Mouse (Mus musculus): ENCODE measurements around the gene Polg.
A peak's percentile ranks its signal among the peaks of the same experiment; 100 is the strongest.

Polg gene

DNA sequence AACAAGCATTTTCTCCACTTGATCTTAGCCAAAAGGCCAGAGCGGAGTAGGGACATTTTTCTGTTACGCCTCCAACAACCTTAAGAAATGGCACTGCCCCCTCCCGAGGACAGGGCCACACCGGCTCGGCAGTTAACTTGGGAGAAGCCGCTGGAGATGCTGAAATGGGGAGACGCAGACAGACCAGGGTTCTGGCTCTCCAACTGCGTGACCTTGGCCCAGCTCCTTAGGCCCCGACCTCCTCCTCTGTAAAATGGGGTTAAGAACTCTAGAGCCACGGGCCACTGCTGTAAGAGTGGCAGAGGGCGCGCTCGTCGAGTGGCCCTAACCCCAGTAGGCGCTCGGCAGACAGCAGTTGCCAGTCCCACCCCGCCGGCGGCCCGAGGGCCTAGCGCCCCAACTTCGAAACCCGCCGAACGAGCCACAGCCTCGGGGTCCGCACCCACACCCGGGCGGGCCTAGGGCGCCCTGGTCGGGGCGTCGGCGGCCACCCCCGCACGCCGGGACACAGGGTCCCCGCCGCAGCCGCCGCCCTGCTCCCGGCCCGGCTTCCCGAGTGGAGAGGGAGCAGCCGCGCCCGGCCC lies 609 bp downstream of the Polg start:
- DNase-seq (ENCODE audit: low read depth, low spot score): peak; percentile 20

DNA sequence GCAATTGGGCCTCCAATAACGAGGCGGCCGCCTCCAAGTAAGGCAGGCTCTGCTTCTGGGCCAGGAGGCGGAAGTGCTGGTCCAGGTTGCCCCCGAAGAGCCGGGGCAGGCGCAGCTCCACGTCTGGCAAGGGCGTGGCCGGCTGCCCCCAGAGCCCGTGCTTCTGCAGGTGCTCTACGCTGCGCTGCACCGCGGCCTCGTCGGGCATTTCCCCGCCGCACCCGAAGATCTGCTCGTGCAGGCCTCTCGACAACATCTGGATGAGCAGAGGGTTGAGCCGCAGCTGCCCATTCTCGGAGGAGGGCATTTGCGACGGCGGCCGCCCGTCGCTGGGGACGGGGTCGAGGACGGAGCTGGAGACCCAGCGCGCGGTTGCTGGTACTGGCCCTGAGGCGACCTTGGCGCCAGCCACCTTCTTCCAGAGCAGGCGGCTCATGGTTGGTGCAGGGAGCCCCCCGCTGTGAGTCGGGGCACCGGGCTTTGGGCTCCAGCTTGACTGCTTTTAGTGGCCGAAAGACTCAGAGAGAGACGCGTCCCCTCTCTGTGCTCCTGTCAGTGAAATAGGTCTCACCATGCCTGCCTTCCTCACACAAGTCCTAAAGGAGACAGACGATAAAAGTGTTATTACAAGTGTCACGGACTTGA lies 1.3 kb downstream of the Polg start:
- DNase-seq (ENCODE audit: low read depth, low spot score): no peak

- DNase-seq (ENCODE audit: low read depth, low spot score): no peak
Measured at GRCm38 (mm10) chr7:79463376-79464077, 2.6 kb downstream of the Polg start.

- DNase-seq (ENCODE audit: low read depth, low spot score): no peak
Measured at GRCm38 (mm10) chr7:79461721-79462120, 4.4 kb downstream of the Polg start.

DNA sequence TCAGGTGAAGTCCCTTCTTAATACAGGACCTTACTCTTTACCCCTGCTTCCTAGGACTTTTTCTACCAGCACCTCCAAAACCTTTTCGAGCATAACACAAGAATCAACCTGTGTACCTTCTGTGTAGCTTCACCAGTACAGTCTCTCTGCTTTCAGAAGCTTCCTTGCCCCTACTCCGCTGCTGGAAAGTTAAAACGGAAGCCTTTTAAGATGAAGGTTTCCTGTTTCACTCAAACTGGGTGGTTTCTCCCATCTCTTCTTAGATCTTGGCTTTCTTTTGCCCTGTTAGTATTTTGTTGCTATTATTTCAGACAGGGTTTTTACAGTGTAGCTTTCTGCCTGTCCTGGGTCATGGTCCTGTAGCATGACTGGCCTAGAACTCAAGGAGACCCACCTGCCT lies 18.7 kb downstream of the Polg start:
- DNase-seq (ENCODE audit: low read depth, low spot score): no peak

GRCm38 (mm10) chr7:79447048-79447447 lies 19.1 kb downstream of the Polg start:
- DNase-seq (ENCODE audit: low read depth, low spot score): no peak

DNA sequence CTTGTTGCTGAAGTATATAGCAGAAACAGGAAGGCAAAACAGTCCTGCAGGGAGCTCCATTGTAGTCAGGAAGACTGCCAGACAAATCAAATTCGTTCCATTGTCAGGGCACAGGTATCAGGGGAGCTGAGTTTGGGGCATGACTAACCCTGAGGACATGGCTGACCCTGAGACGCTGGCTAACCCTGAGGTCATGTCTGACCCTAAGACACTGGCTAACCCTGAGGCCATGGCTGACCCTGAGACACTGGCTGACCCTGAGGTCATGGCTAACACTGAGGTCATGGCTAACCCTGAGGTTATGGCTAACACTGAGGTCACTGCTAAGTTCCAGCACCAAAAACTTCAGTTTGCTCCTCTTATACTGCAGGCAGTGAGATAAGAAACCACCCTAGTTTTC lies 26.1 kb downstream of the Polg start:
- no peak for DNase-seq (ENCODE audit: low read depth, low spot score)

DNA sequence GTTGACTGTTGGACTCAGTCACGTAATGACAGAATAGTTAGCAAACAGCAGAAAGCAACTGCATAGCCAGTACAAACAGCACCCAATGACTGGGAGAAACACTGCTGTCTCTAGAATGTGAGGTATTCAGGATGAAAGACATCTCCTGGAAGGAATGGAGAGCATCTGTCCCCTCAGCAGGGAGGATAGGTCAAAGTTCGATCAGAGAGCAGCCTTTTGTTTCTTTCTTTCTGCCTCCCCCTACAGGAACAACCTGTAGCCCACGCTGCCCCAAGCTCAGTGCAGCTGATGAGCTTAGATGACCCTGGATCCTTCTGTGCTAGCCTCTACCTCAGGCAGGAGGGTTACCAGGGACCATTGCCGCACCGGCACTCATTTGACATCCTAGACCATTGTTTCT lies 37.9 kb downstream of the Polg start:
- no peak for DNase-seq (ENCODE audit: low read depth, low spot score)

DNA sequence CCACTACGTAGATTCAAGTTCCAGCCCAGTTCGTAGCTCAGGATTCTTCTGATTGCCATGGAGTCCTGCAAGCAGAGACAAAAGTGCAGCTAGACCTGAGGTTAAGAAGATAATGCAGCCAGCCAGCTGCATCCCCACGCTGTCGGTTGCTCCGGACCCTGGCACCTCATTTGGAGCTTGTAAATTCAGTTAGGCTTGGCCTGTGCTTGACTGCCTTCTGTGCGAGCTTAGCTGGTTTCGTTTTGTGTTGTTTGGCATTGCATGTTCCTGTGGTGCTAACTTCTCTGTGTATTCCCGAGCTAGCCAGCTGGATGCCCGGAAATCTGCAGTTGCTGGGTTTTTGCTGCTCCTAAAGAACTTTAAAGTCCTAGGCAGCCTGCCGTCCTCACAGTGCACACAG lies 40.4 kb downstream of the Polg start:
- DNase-seq (ENCODE audit: low read depth, low spot score): no peak

DNA sequence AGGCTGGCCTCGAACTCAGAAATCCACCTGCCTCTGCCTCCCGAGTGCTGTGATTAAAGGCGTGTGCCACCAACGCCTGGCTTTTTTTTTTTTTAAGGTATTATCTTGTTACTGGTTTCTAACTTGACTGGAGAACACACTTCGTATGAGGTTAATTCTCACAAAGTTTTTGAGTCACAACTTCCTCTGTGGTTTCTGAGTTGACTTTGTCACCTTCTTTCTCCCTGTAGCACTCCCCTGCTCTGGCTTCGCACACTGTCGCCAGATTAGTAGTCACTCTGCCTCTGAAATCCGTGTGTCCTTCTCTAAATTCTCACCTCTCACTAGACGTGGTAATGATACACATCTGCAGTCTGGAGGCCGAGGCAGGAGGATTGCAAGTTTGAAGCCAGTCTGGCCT lies 43.3 kb downstream of the Polg start:
- DNase-seq (ENCODE audit: low read depth, low spot score): no peak

GRCm38 (mm10) chr7:79419950-79420349 lies 46.2 kb downstream of the Polg start:
- no peak for DNase-seq (ENCODE audit: low read depth, low spot score)

GRCm38 (mm10) chr7:79414449-79415375 lies 51.5 kb downstream of the Polg start:
- no peak for DNase-seq (ENCODE audit: low read depth, low spot score)

- no peak for DNase-seq (ENCODE audit: low read depth, low spot score)
Measured at GRCm38 (mm10) chr7:79400296-79400695, 65.9 kb downstream of the Polg start.

- no peak for DNase-seq (ENCODE audit: low read depth, low spot score)
Measured at GRCm38 (mm10) chr7:79398971-79399370, 67.2 kb downstream of the Polg start.

DNA sequence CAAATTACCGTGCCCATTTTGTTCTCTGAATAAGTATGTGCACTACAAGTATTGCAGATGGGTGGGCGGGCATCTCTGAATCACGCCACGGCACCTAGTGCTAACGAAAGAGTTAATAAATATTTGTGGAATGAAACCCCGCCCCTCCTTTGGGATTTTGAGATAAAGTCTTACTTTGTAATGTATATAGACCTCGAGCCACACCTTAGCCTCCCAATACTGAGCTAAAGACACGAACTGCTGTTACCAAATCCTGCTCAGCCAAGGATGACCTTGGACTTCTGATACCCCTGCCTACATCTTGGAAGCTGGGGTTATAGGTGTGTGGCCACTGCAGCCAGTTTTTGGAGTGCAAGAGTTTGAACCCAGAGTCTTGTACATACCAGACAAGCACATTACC lies 67.7 kb downstream of the Polg start:
- DNase-seq (ENCODE audit: low read depth, low spot score): no peak

DNA sequence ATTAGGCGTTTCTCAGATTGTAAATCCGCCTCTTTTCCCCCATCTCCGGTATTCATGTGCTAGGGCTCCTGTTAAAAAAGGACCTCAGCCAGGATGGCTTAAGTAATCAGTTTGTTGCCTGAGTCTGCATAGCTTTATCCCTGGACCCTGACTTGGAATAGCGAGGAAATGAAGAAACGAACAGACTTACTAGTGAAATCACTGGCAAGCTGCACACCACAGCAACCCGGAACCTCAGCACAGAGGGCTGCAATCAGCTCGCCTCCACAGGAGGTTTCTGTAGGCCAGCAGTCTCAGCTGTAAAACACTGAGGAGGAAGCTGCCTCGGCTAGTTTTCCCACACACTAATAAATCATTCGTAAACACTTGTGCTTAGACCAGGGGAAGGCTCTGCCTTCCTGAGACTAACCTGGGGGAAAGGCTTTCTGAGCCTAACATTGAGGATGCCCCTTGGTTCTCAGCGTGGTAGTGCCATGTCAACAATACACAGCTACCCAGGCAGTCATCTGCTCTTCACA lies 68.7 kb downstream of the Polg start:
- no peak for DNase-seq (ENCODE audit: low read depth, low spot score)
